Mouse (Mus musculus) erythroblast, embryonic 14.5 days (primary cell): ENCODE data around the gene Trim65.

ENCODE experiments used
- GATA1 ChIP-seq: IDR thresholded peaks from 2 replicates; pipeline ENCODE4 v1.6.1; 2012; ENCODE audit warnings: low read length, inconsistent platforms, mixed read lengths
- TAL1 ChIP-seq: IDR thresholded peaks from 3 replicates; pipeline ENCODE4 v1.6.1; 2012; ENCODE audit warnings: low read length, inconsistent platforms, mixed read lengths

- TF ChIP-seq GATA1 (no peak), TAL1 (no peak)
Observed at GRCm38 (mm10) chr11:116098711-116099460, 32.0 kb downstream of the Trim65 start.
